19 mouse cellular contexts compared by ENCODE assay signal in genomic region chr16:6390278-6390930, GRCm38 (mm10).
DNase-seq lines count a peak whose midpoint lies in the region; ATAC-seq and TF ChIP-seq lines count a peak whose summit lies in the region.
"Had no signal": no experiment of that assay in that cellular context is flagged by ENCODE, and none has a peak within 500 bp of the region (broad histone marks: within the 10 kb centered on the region; RNA-seq: fewer than 3 reads in every experiment).

No protein-coding gene starts in this region.

- no peak overlapping the region for H3K27ac ChIP-seq in forebrain, embryonic 14.5 days (ENCODE audit: low read depth, low read length)
- H3K27ac ChIP-seq in forebrain, embryonic 15.5 days (replicated peaks): no peak overlapping the region
- peak overlapping the region; percentile 92; the same call in 1 of the 2 replicates for H3K27ac ChIP-seq in cerebellum, adult 2 months (ENCODE audit: insufficient read depth, low read length)
- H3K27ac ChIP-seq: embryonic facial prominence, embryonic 15.5 days; forebrain, embryonic 12.5 days; hindbrain, embryonic 15.5 days; neural tube, embryonic 13.5 days had no signal

- TF ChIP-seq POLR2A in cerebellum, adult 2 months (IDR thresholded peaks at IDR 0.05; ENCODE audit: borderline replicate concordance, insufficient read depth, low read length): no peak

- WGBS in forebrain, embryonic 14.5 days: 74% methylated on average over 6 of the region's 6 CpGs
- WGBS in forebrain, embryonic 15.5 days: 68% methylated on average over 6 of the region's 6 CpGs
- 11% methylated on average over 6 of the region's 6 CpGs for WGBS in cerebellum, adult 2 months

- no peak overlapping the region for H3K9ac ChIP-seq in forebrain, embryonic 14.5 days (ENCODE audit: low read length)
- H3K9ac ChIP-seq in forebrain, embryonic 15.5 days (replicated peaks): no peak overlapping the region
- H3K9ac ChIP-seq: embryonic facial prominence, embryonic 15.5 days; forebrain, embryonic 12.5 days; hindbrain, embryonic 15.5 days; neural tube, embryonic 13.5 days had no signal

- no peaks in the 10 kb centered on the region for H3K4me1 ChIP-seq in forebrain, embryonic 14.5 days (ENCODE audit: control insufficient read depth, insufficient read depth, low read length)
- peaks cover 4% of the 10 kb centered on the region; the same call in 1 of the 2 replicates for H3K4me1 ChIP-seq in forebrain, embryonic 15.5 days
- H3K4me1 ChIP-seq in cerebellum, adult 2 months (ENCODE audit: control insufficient read depth, insufficient read depth, low read length): peaks cover 16% of the 10 kb centered on the region
- H3K4me1 ChIP-seq: embryonic facial prominence, embryonic 15.5 days; forebrain, embryonic 12.5 days; hindbrain, embryonic 15.5 days; neural tube, embryonic 13.5 days had no signal

- H3K4me2 ChIP-seq in forebrain, embryonic 14.5 days (ENCODE audit: low read length): no peak overlapping the region
- no peak overlapping the region for H3K4me2 ChIP-seq in forebrain, embryonic 15.5 days (replicated peaks)
- H3K4me2 ChIP-seq: embryonic facial prominence, embryonic 15.5 days; forebrain, embryonic 12.5 days; hindbrain, embryonic 15.5 days; liver, embryonic 11.5 days; neural tube, embryonic 13.5 days had no signal

- H3K4me3 ChIP-seq in forebrain, embryonic 14.5 days (ENCODE audit: low read depth, low read length): no peak overlapping the region
- H3K4me3 ChIP-seq in forebrain, embryonic 15.5 days: no peak overlapping the region
- no peak overlapping the region for H3K4me3 ChIP-seq in cerebellum, adult 2 months (replicated peaks; ENCODE audit: insufficient read depth, low read depth, low read length)
- H3K4me3 ChIP-seq: embryonic facial prominence, embryonic 15.5 days; forebrain, embryonic 12.5 days; hindbrain, embryonic 15.5 days; neural tube, embryonic 13.5 days had no signal

- H3K36me3 ChIP-seq in forebrain, embryonic 14.5 days (ENCODE audit: control insufficient read depth, insufficient read depth, low read length): no peaks in the 10 kb centered on the region
- no peaks in the 10 kb centered on the region for H3K36me3 ChIP-seq in forebrain, embryonic 15.5 days
- H3K36me3 ChIP-seq: embryonic facial prominence, embryonic 15.5 days; forebrain, embryonic 12.5 days; hindbrain, embryonic 15.5 days; neural tube, embryonic 13.5 days had no signal

- H3K27me3 ChIP-seq in forebrain, embryonic 14.5 days (replicated peaks; ENCODE audit: control insufficient read depth, insufficient read depth, low read length): no peaks in the 10 kb centered on the region
- no peaks in the 10 kb centered on the region for H3K27me3 ChIP-seq in forebrain, embryonic 15.5 days
- H3K27me3 ChIP-seq in cerebellum, adult 2 months (ENCODE audit: control insufficient read depth, insufficient read depth, low read length): no peaks in the 10 kb centered on the region
- H3K27me3 ChIP-seq: embryonic facial prominence, embryonic 15.5 days; forebrain, embryonic 12.5 days; hindbrain, embryonic 15.5 days; neural tube, embryonic 13.5 days had no signal

- peak; percentile 69 for DNase-seq in forebrain, embryonic 14.5 days (ENCODE audit: low spot score)
- peak; percentile 22 to 42 for DNase-seq in left cerebral cortex, postnatal 14 days (ENCODE audit: low spot score in 2 of 2)
- no peak for DNase-seq in left cerebral cortex, postnatal 36 days (ENCODE audit: low spot score in 2 of 2)
- DNase-seq in cerebellum, adult 2 months: peak; percentile 50 to 75
- DNase-seq in layer of hippocampus, adult 8-10 months (ENCODE audit: low spot score in 2 of 2): peak; percentile 28
- no peak for DNase-seq in gastrocnemius, postnatal 36 days
- no peak for DNase-seq in adrenal gland, postnatal 36 days
- DNase-seq: adrenal gland, postnatal 25 days; heart, postnatal 10 days; kidney, adult 9 months; left cerebral cortex, postnatal 4 days; thymus, adult 18-20 months had no signal

- intact Hi-C loops in left cerebral cortex, postnatal 14 days (cut with DNase I): no loop called here
- intact Hi-C loops in left cerebral cortex, postnatal 36 days (cut with DNase I): no loop called here
- intact Hi-C loops in gastrocnemius, postnatal 36 days (cut with DNase I): no loop called here

- H3K9me3 ChIP-seq in forebrain, embryonic 14.5 days (replicated peaks; ENCODE audit: control insufficient read depth, low read length): no peaks in the 10 kb centered on the region
- H3K9me3 ChIP-seq in forebrain, embryonic 15.5 days: no peaks in the 10 kb centered on the region
- H3K9me3 ChIP-seq: embryonic facial prominence, embryonic 15.5 days; forebrain, embryonic 12.5 days; hindbrain, embryonic 15.5 days; neural tube, embryonic 13.5 days had no signal

- ATAC-seq in forebrain, embryonic 14.5 days: no peak
- no peak for ATAC-seq in forebrain, embryonic 15.5 days (replicated peaks)
- ATAC-seq: activated CD4-positive, CD25-positive, alpha-beta regulatory T cell, adult 4 months had no signal

- no peak for TF ChIP-seq CTCF in cerebellum, adult 2 months (IDR thresholded peaks at IDR 0.05; ENCODE audit: borderline replicate concordance, insufficient read depth, low read depth, low read length)

Comparison
In these comparisons a context has a peak if more than half of its experiments do, and no peak if none do; other contexts are left out.
1. DNase-seq: peak in forebrain, embryonic 14.5 days (single experiment), left cerebral cortex, postnatal 14 days (2 of 2), cerebellum, adult 2 months (2 of 2) and layer of hippocampus, adult 8-10 months (2 of 2); none in left cerebral cortex, postnatal 36 days (0 of 2), gastrocnemius, postnatal 36 days (0 of 2) and adrenal gland, postnatal 36 days (0 of 2).